Mouse (Mus musculus): Measurements from ENCODE around the gene Rpl13a.

- no peak for TF ChIP-seq CTCF (IDR thresholded peaks at IDR 0.05; ENCODE audit: low read depth, low read length)
- TF ChIP-seq POLR2A (IDR thresholded peaks at IDR 0.05; ENCODE audit: borderline replicate concordance, low read depth, low read length), result no peak
These were observed 21.8 kb upstream of the Rpl13a start for GRCm38 (mm10) chr7:45150321-45150720.

Data from bone marrow macrophage, adult 2 months (primary cell).